Mouse (Mus musculus) frontal cortex, postnatal 36 days (tissue): ENCODE data around the gene Rbm12b1.
"Not testable (repeated sequence)": the region's sequence is repeated elsewhere in the genome, so short reads cannot be mapped to it uniquely, and the experiment has no call there.

Experiments used
- DNase-seq, 2 experiments: peaks; one replicate each; pipeline ENCODE4 v3.0.0; 2022; ENCODE audit warnings: low spot score in 2 of 2

The Rbm12b1 gene

DNA sequence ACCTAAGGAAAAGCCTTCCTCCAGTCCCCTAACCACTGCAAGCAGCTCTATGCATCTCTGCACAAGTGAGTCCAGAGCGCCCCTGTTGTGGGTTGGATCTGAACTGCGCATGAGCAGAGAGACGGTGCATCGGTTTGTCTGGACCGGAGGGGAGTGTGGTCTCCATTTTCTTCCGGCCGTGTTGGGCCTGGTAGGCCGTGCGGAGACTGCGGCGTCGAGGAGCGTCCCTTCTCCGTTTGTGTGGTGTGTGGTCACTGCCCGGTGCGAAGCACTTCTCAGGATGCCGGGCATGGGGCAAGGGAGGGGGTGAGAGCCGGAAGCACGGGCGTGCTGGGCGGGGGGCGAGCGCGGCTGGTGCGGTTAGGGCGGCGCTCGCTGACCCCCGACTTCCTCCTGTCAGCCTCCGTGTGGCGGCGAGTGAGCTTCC lies at the start of gene Rbm12b1:
Rbm12b1 (plus strand) TSS at position 124 of the 427 bp plus-strand sequence.
- DNase-seq: peak; percentile 87

DNA sequence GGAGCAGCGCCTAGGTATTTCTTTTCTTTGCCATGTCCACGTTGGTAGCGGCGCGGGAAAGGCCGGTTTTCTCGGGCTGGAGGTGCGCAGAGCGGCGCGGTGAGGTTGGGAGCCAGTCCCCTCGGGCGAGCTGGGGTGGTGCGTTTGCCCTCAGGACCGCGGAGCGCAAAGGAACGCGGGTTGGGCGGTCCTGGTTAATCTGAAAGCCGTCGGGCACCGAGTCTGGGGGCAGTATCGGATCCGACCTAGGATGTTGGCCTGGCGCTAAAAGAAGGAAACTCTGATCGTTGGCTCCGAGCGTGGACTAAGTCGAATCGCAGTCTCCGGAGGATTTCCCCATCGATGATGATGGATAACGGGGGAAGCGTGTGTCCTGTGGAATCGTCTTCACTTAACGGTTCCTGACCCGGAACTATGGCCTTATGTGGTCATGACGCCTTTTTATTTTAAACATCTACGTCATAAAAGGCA lies 563 bp downstream of the Rbm12b1 start:
- peak in 1 of 2 experiments; percentile 28 for DNase-seq

DNA sequence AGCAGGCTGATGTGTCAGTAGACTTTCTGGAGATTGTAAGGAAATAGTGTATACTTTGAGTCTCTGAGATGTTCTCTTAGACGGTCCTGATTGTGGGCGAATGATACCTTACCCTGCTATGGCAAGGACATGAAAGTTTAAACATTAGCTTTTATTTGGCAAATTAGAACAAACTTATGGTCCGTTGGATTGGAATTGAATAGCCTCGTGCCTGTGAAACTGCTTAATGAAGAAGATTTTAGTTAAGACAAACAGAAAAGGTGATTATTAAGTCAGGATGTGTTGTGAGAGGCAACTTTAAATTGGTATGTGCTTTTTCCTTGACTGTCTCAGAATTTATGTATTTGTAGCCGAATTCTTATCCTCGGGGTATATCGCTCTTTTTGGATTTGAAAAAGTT lies 1.5 kb downstream of the Rbm12b1 start:
- not testable (repeated sequence) for DNase-seq

DNA sequence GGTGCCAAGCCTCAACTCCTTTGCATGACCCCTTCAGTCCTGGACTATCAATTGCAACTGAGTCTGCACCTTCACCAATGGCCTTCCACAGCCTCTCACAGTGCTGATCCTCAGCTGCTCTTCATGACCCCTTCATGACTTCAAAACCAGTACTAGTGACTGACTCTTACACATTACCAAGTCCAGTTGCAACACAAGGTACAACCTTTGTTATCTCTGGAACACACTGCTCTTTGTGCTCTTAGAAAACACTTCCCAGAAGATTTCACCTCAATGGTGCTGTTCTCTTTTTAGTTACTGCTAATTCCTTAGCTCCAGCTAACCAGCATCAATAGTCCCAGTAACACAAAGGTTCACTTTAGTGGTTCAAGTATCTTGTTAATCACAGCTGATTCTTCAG lies 7.6 kb downstream of the Rbm12b1 start:
- no peak for DNase-seq

DNA sequence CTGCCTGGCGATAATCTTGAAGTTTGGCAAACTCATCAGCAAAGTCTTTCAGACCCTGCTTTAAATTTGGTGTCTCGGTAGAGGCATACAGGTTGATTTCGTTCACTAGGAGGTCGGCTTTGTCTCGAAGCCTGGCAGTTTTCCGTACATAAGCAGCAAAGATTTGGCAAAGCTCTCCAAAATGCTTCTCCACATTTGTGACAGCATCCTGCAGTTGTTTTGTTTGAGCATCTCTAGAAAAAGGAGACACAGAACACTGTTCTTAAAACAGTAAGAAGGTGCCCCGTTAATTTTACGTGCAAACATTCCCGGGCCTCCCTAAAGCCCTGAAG lies 30.9 kb downstream of the Rbm12b1 start:
- no peak for DNase-seq

DNA sequence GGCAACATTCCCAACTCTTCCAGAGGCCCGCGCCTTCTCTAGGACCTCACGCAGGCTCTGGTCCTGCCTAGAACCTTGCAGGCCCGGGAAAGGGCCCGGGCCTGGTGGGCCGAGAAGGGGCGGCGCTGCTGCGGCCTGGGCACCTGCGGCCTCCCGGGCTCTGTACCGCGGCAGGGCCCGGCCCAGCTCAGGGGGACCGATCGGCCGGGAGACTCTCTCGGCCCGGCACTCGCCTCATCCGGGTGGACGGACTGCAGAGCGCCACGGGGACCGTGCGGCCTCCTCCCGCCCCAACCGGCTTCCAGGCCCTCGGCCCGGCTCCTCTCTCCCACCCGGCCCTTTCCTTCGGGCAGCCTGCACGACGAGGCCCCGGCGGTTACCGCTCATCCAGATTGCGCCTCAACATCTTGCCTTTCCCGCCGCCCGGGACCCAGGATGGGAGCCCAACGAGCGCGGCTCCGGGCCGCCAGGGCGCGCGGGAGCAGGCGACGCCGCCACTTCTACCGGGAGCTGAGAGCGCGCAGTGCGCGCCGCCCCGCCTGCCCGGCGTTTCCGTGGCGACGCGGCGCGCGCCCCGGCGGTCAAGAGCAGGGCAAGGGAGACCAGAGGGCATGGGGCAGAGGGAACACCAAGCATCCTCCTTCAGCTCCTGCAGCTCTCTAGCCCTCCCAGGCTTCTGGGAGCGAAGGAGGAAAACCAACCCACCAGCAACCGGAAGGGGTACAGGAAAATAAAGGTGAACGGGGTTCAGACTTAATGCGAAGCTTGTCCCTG lies 31.4 kb downstream of the Rbm12b1 start, which contains the start of gene Fam92a:
Fam92a (minus strand) TSS at position 698 of the 774 bp plus-strand sequence.
- DNase-seq: peak; percentile 72 to 73

DNA sequence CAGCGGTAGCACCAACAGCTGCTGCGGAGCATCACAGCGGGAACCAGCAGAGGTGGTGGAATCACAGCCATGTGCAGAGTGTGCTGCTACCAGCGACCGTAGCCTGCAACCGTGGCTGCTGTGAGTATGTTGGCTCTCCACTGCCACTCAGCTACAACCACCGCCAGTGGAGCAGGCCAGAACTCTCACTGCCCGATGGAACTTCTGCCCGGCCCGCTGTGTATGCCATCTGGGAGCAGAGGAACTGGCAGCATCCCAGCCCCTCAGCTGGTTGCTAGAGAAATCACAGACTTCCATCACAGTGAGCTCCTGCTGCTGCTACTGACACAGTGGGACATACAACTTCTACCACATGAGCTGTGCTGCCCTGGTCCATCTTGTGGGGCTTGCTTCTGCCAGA lies 38.9 kb downstream of the Rbm12b1 start:
- DNase-seq: peak; percentile 52 to 64
